ENCODE assay signal across 8 mouse cellular contexts in the genomic region with DNA sequence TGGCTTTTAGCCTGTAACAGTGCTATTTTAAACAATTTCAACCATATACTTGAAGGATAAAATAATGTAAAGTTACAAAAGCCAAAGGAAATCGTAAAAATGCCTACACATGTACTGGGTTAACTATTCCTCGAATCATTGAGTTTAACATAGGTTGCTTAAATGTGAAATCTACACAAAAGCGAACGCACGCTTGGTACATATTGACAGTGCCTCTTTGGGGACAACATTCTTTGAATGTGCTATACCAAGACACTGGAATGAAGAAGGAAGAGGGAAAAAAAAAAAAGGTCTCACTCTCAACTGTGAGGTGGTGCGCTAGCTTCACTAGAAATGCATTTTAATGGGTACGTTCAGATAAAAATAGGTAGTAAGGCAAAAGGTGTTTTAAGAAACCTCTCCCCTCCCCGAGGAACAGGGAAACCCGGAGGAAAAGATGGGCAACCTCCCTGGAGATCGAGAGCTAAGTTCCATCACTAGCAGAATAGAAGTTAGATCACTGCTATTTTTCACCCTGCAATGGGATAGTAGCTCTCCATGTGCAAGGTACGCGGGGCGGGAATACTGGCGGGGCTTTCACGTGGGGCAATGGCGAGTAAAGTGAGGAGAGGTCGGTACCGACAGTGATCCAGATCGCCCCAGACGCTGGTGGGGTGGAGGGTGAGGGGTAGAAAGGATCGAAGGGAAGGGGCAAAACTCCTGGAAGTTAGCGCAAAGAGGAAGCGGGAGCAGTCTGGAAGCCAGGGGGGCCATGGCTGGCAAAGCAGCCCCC. TPM values are rescaled to one million over a fixed set of nuclear protein-coding genes. Genes with fewer than 3 reads are reported as not detected.
DNase-seq lines count a peak whose midpoint lies in the region; ATAC-seq and TF ChIP-seq lines count a peak whose summit lies in the region.

No protein-coding gene starts in this region.

- no peak for TF ChIP-seq POLR2A in embryonic fibroblast, embryonic 13.5 days (IDR thresholded peaks at IDR 0.05; ENCODE audit: low read depth, low read length)

- peak overlapping the region; percentile 50 for H3K4me2 ChIP-seq in hindbrain, embryonic 16.5 days (ENCODE audit: low read length)
- peak overlapping the region; percentile 70 for H3K4me2 ChIP-seq in liver, embryonic 14.5 days (ENCODE audit: low read depth)
- H3K4me2 ChIP-seq in neural tube, embryonic 15.5 days, result peak overlapping the region; percentile 59

- intact Hi-C loops in heart, postnatal 25 days (cut with DNase I), result loop anchor here (5.0 to 10.0 kb wide), 2 partner anchors 71 to 87 kb away; no protein-coding TSS in a partner anchor
- intact Hi-C loops in left cerebral cortex, postnatal 10 days (cut with DNase I), result loop anchor here (10.0 kb wide), 1 partner anchor 141 kb away; no protein-coding TSS in a partner anchor

- H3K4me1 ChIP-seq in ES-E14 (ENCODE audit: control insufficient read depth in 2 of 2, insufficient read depth in 2 of 2, low read length in 2 of 2, poor library complexity in 1 of 2), result no peaks in the 10 kb centered on the region
- peaks cover 3% of the 10 kb centered on the region; the same call in 1 of the 2 replicates for H3K4me1 ChIP-seq in embryonic fibroblast, embryonic 13.5 days (ENCODE audit: control insufficient read depth, insufficient read depth, low read length)
- H3K4me1 ChIP-seq in hindbrain, embryonic 16.5 days (ENCODE audit: control insufficient read depth, insufficient read depth, low read depth, low read length), result no peaks in the 10 kb centered on the region; the same call in 1 of the 2 replicates
- H3K4me1 ChIP-seq in liver, embryonic 14.5 days (replicated peaks; ENCODE audit: control insufficient read depth in 2 of 2, insufficient read depth in 2 of 2, low read length in 1 of 2), result peaks cover 4 to 9% of the 10 kb centered on the region in 2 experiments
- 0 out of 2 replicates have a peak, but pooled peaks cover 4% of the 10 kb centered on the region for H3K4me1 ChIP-seq in neural tube, embryonic 15.5 days

- no peak; the same call in 1 of the 2 replicates for ATAC-seq in hindbrain, embryonic 16.5 days
- no peak for ATAC-seq in liver, embryonic 14.5 days (ENCODE audit: insufficient read depth)
- ATAC-seq in neural tube, embryonic 15.5 days (ENCODE audit: low FRiP score), result no peak

- peak overlapping the region; percentile 95 for H3K9ac ChIP-seq in ES-E14 (ENCODE audit: insufficient read depth, low read depth, low read length, poor library complexity, severe bottlenecking)
- peak overlapping the region; percentile 77 for H3K9ac ChIP-seq in hindbrain, embryonic 16.5 days (ENCODE audit: low read depth, low read length)
- H3K9ac ChIP-seq in liver, embryonic 14.5 days (replicated peaks), result peak overlapping the region; percentile 95
- peak overlapping the region; percentile 69 for H3K9ac ChIP-seq in neural tube, embryonic 15.5 days (replicated peaks)

- TF ChIP-seq EP300 in liver, embryonic 14.5 days (IDR thresholded peaks at IDR 0.05; ENCODE audit: low read depth), result no peak

- H3K27me3 ChIP-seq in hindbrain, embryonic 16.5 days (replicated peaks; ENCODE audit: control insufficient read depth, insufficient read depth, low read length), result no peaks in the 10 kb centered on the region
- H3K27me3 ChIP-seq in liver, embryonic 14.5 days (ENCODE audit: control insufficient read depth, insufficient read depth, low read length), result no peaks in the 10 kb centered on the region
- 0 out of 2 replicates have a peak, but pooled peaks cover 12% of the 10 kb centered on the region for H3K27me3 ChIP-seq in neural tube, embryonic 15.5 days (replicated peaks)

- H3K4me3 ChIP-seq in ES-E14 (ENCODE audit: insufficient read depth in 1 of 2, low read depth in 1 of 2, low read length in 2 of 2, poor library complexity in 1 of 2, severe bottlenecking in 1 of 2), result peak overlapping the region; percentile 86 to 94
- peak overlapping the region; percentile 95 for H3K4me3 ChIP-seq in embryonic fibroblast, embryonic 13.5 days (ENCODE audit: insufficient read depth, low read length)
- peak overlapping the region; percentile 62 for H3K4me3 ChIP-seq in hindbrain, embryonic 16.5 days (ENCODE audit: low read length)
- H3K4me3 ChIP-seq in liver, embryonic 14.5 days (ENCODE audit: insufficient read depth in 1 of 2, low read depth in 2 of 2, low read length in 2 of 2), result peak overlapping the region; percentile 81 to 99
- H3K4me3 ChIP-seq in neural tube, embryonic 15.5 days (replicated peaks), result peak overlapping the region; percentile 59

- peak; percentile 87 for DNase-seq in heart, adult 11 months
- DNase-seq in heart, postnatal 25 days (ENCODE audit: low spot score), result no peak
- DNase-seq in ES-E14 (ENCODE audit: low read depth, low spot score), result no peak
- no peak for DNase-seq in liver, embryonic 14.5 days (ENCODE audit: low read depth in 3 of 3, low spot score in 3 of 3)
- no peak for DNase-seq in left cerebral cortex, postnatal 10 days (ENCODE audit: extremely low spot score in 1 of 2, low spot score in 2 of 2)

- H3K36me3 ChIP-seq in ES-E14 (ENCODE audit: control insufficient read depth, insufficient read depth, low read length, poor library complexity, severe bottlenecking), result no peaks in the 10 kb centered on the region
- no peaks in the 10 kb centered on the region for H3K36me3 ChIP-seq in hindbrain, embryonic 16.5 days (ENCODE audit: control insufficient read depth, insufficient read depth, low read length)
- H3K36me3 ChIP-seq in liver, embryonic 14.5 days (replicated peaks; ENCODE audit: control insufficient read depth, insufficient read depth, low read depth), result no peaks in the 10 kb centered on the region
- no peaks in the 10 kb centered on the region for H3K36me3 ChIP-seq in neural tube, embryonic 15.5 days

- in situ Hi-C loops in ES-E14 (cut with MboI; ENCODE audit: low sequenced_read_pairs in 2 of 2, unreplicated experiment in 2 of 2), result no loop called here

- no peaks in the 10 kb centered on the region for H3K9me3 ChIP-seq in ES-E14 (ENCODE audit: control insufficient read depth, insufficient read depth, low read depth, low read length)
- no peaks in the 10 kb centered on the region for H3K9me3 ChIP-seq in hindbrain, embryonic 16.5 days (ENCODE audit: control insufficient read depth, low read length)
- no peaks in the 10 kb centered on the region for H3K9me3 ChIP-seq in liver, embryonic 14.5 days (ENCODE audit: control insufficient read depth, low read length)
- no peaks in the 10 kb centered on the region for H3K9me3 ChIP-seq in neural tube, embryonic 15.5 days (replicated peaks)

- no peak for TF ChIP-seq CTCF in embryonic fibroblast, embryonic 13.5 days (IDR thresholded peaks at IDR 0.05; ENCODE audit: borderline replicate concordance, insufficient read depth, low read length)
- no peak for TF ChIP-seq CTCF in liver, embryonic 14.5 days (IDR thresholded peaks at IDR 0.05; ENCODE audit: low read depth)

- WGBS in hindbrain, embryonic 16.5 days, result 20% methylated on average over 23 of the region's 23 CpGs
- 12% methylated on average over 23 of the region's 23 CpGs for WGBS in liver, embryonic 14.5 days (ENCODE audit: insufficient replicate concordance)
- 25% methylated on average over 23 of the region's 23 CpGs for WGBS in neural tube, embryonic 15.5 days

- H3K27ac ChIP-seq in ES-E14 (ENCODE audit: insufficient read depth, low read depth, low read length, poor library complexity, severe bottlenecking), result no peak overlapping the region
- no peak overlapping the region for H3K27ac ChIP-seq in embryonic fibroblast, embryonic 13.5 days (ENCODE audit: insufficient read depth, low read length)
- H3K27ac ChIP-seq in hindbrain, embryonic 16.5 days (ENCODE audit: low read depth, low read length), result no peak overlapping the region; the same call in 1 of the 2 replicates
- peak overlapping the region; percentile 66 for H3K27ac ChIP-seq in liver, embryonic 14.5 days
- peak overlapping the region; percentile 91; the same call in 1 of the 2 replicates for H3K27ac ChIP-seq in neural tube, embryonic 15.5 days (replicated peaks)

TF ChIP-seq in ES-E14, 5 proteins besides CTCF, POLR2A, EP300 and RAD21:
- TF ChIP-seq CHD2 (IDR thresholded peaks at IDR 0.05; ENCODE audit: low read depth, low read length), result no peak
- no peak for TF ChIP-seq ZNF384 (IDR thresholded peaks at IDR 0.05; ENCODE audit: low read depth, low read length)
- TF ChIP-seq HCFC1 (IDR thresholded peaks at IDR 0.05; ENCODE audit: borderline replicate concordance, insufficient read depth, low read length), result no peak
- no peak for TF ChIP-seq MAFK (IDR thresholded peaks at IDR 0.05; ENCODE audit: insufficient read depth, low read depth, low read length)
- no peak for TF ChIP-seq ZC3H11A (IDR thresholded peaks at IDR 0.05; ENCODE audit: borderline replicate concordance, low read depth, low read length)

RNA-seq across cellular contexts. Expression of a gene that starts 1.1 kb away (rescaled TPM):
- 10 to 100 TPM; 18.9 to 20.6 TPM for total RNA-seq in heart, postnatal 25 days (2021)
- total RNA-seq in ES-E14 (2012; rRNA removed), result 9.0 and 10.1 TPM in 2 replicates
- polyA plus RNA-seq in embryonic fibroblast, embryonic 13.5 days (2011; ENCODE audit: insufficient read length, low read depth, missing spikeins), result 40.4 and 41.3 TPM in 2 replicates
- polyA plus RNA-seq in hindbrain, embryonic 16.5 days (2015; fragmentation: Nextera tagmentation; extraction: Ambion mirVana), result 1.8 and 2.6 TPM in 2 replicates
- polyA plus RNA-seq in liver, embryonic 14.5 days (2012; rRNA removed), result 3.2 and 5.0 TPM in 2 replicates
- polyA plus RNA-seq in liver, embryonic 14.5 days (2014; fragmentation: Nextera tagmentation; extraction: Ambion mirVana), result 12.8 and 14.8 TPM in 2 replicates
- polyA plus RNA-seq in neural tube, embryonic 15.5 days (2015; fragmentation: Nextera tagmentation; extraction: Ambion mirVana), result 3.4 and 5.0 TPM in 2 replicates
- total RNA-seq in left cerebral cortex, postnatal 10 days (2021), result 1 to 10 TPM; 4.5 to 4.6 TPM

Comparison
In these comparisons a context has a peak if more than half of its experiments do, and no peak if none do; other contexts are left out.
1. H3K27ac ChIP-seq: peak in liver, embryonic 14.5 days (single experiment) and neural tube, embryonic 15.5 days (single experiment); none in ES-E14 (single experiment), embryonic fibroblast, embryonic 13.5 days (single experiment) and hindbrain, embryonic 16.5 days (single experiment).
2. Peak in every context shown above with its lines, with median percentiles within 50 percentile points of each other: H3K4me3 ChIP-seq, H3K9ac ChIP-seq and H3K4me2 ChIP-seq.